Mouse (Mus musculus) spleen, embryonic (tissue): ENCODE measurements around the gene Zbtb24.
"Not testable (repeated sequence)": the region's sequence is repeated elsewhere in the genome, so short reads cannot be mapped to it uniquely, and the experiment has no call there.

ENCODE experiments used
- CTCF ChIA-PET: fragments of 350-600 bp; sonication (Branson Sonifier 250); formaldehyde crosslinking; loops from one replicate; lab custom pipeline; 2022; lab: Charles Lee

The Zbtb24 gene

GRCm38 (mm10) chr10:41450137-41450670 lies at the start of gene Zbtb24:
Gene Zbtb24 (plus strand): TSS chr10:41450383.
- CTCF ChIA-PET: interaction anchor here (0.8 to 1.0 kb wide), 2 partner anchors 24 to 38 kb away, joined by 3 read pairs; no protein-coding TSS in a partner anchor

- CTCF ChIA-PET: interaction anchor here (0.6 kb wide), 1 partner anchor 37 kb away, joined by 5 read pairs; no protein-coding TSS in a partner anchor
These were observed 49.1 kb upstream of the Zbtb24 start for GRCm38 (mm10) chr10:41401097-41401496.

- CTCF ChIA-PET: no interaction called here
These were observed 46.8 kb upstream of the Zbtb24 start for GRCm38 (mm10) chr10:41403364-41403763.

DNA sequence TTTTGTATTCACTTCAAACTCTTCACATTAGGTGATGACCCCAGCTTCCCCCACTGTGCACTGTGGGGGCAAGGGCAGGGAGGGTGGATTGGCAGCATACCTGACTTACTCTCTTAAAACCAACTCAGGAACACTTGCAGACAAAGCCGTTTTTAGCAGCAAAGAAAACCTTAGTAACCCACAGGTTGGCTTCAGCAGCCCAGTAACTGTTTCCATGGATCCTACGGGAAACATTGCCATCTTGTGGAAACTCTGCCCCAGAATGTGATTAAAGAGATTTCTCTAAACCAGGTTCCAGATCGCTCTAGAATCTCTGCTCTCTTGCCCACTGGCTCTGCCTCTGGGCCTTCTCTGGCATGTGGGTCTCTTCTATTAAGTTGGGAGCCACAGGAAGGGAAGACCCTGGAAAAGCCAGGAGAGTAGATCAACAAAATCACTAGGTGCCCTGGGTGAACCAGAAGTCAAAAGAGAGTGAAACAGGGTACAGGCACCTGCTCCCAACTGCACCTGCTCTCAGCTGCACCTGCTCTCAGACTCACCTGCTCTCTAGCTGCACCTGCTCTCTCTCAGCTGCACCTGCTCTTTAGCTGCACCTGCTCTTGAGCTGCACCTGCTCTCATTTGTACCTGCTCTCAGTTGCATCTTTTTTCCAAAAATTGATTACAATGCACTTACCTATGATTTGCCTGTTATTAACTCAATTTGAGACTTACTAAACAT lies 46.1 kb upstream of the Zbtb24 start:
- CTCF ChIA-PET: no interaction called here

- CTCF ChIA-PET: not testable (repeated sequence)
These were observed 40.0 kb upstream of the Zbtb24 start for GRCm38 (mm10) chr10:41410176-41410575.

- CTCF ChIA-PET: not testable (repeated sequence)
These were observed 39.4 kb upstream of the Zbtb24 start for GRCm38 (mm10) chr10:41410821-41411220.

- CTCF ChIA-PET: not testable (repeated sequence)
These were observed 36.7 kb upstream of the Zbtb24 start for GRCm38 (mm10) chr10:41413471-41413870.

DNA sequence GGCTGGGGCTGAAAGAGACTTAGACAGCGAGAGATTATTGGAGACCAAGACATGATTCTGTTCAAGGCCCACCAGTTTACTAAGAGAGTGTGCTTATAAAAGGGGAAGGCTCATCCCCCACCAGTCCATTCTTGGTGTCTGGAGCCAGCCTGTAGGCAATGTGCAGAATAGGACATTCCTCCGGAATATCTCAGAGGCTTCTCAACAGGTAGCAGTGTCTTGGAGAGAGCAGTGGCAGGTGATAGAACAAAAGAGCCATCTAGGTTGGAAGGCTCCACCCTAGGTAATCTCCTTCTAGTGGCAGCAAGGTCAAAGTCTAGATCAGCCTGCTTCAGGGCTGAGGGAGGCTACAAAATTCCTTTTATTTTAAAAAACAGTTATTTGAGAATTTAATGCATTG lies 34.8 kb upstream of the Zbtb24 start:
- CTCF ChIA-PET: not testable (repeated sequence)

GRCm38 (mm10) chr10:41420496-41421200 lies 29.5 kb upstream of the Zbtb24 start:
- CTCF ChIA-PET: no interaction called here

DNA sequence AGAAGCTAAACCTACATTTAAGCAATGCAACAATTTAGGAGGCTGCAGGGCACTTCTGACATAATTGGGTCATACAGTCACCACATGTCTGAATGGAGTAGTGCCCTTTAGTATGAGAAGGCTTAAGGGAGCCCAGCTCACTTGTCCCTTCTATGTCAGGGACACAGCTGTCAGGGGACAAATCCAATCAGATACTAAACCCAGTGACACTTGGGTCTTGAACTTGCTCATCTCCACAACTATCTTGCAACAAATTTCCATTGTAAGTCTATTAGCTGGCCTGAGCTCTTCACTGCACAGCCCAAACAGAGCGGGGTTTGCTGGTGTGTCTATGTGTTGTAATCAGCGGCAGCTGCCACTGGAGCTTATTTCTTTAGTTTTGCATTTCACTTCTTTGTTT lies 26.5 kb upstream of the Zbtb24 start:
- CTCF ChIA-PET: no interaction called here

- CTCF ChIA-PET: no interaction called here
These were observed 23.8 kb upstream of the Zbtb24 start for GRCm38 (mm10) chr10:41426368-41426767.

- CTCF ChIA-PET: interaction anchor here (0.7 to 1.8 kb wide), 3 partner anchors 72 to 938 kb away, joined by 4 to 7 read pairs (median 5); no protein-coding TSS in a partner anchor
These were observed 15.6 kb upstream of the Zbtb24 start for GRCm38 (mm10) chr10:41434624-41435023.

- CTCF ChIA-PET: interaction anchor here (0.6 to 1.8 kb wide), 3 partner anchors 71 to 501 kb away, joined by 3 to 7 read pairs (median 5); no protein-coding TSS in a partner anchor
These were observed 15.0 kb upstream of the Zbtb24 start for GRCm38 (mm10) chr10:41435141-41435540.

DNA sequence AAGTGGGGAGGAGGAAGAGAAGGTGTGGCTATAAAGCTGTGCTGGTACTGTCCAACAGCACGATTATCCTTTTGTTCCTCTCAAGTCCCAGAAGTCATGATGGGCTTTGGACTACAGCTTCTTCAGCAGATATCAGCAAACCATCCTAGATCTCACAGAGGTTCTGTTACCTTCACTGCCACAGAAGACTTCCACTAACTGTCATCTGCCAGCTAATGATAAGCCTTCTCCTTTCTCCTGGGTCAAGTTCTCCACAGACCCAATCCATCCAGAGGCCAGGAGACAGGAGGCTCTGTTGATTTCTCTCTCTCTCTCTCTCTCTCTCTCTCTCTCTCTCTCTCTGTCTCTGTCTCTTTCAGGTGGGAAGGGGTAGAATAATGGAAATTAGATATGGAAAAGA lies 2.0 kb upstream of the Zbtb24 start:
- CTCF ChIA-PET: interaction anchor here (0.6 to 1.2 kb wide), 2 partner anchors 26 to 358 kb away, joined by 3 to 5 read pairs; no protein-coding TSS in a partner anchor

- CTCF ChIA-PET: no interaction called here
These were observed 499 bp upstream of the Zbtb24 start for GRCm38 (mm10) chr10:41449684-41450083.

DNA sequence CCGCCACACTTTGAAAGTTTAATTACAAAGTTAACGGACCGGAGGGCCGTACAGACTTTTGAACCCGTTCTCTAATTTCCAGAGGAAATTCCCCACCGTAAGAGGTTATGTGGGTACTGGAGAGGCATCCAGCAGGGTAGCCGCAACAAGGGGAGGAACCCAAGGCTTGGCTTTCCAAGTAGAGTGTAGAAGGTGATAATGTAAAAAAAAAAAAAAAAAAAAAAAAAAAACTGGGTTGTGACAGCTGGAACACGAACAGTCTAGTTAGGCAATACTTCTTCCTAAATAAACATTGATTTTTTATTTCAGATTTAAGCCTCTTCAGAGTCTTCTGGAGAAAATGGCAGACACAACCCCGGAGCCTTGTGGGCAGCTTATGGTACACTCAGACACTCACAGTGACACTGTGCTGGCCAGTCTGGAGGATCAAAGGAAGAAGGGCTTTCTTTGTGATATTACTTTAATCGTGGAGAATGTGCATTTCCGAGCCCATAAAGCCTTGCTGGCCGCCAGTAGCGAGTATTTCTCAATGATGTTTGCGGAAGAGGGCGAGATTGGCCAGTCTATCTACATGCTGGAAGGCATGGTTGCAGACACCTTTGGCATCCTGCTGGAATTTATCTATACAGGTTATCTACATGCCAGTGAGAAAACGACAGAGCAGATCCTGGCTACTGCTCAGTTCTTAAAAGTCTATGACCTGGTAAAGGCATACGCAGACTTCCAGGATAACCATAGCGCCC lies 768 bp downstream of the Zbtb24 start:
- CTCF ChIA-PET: interaction anchor here (0.8 to 1.0 kb wide), 2 partner anchors 24 to 38 kb away, joined by 3 read pairs; no protein-coding TSS in a partner anchor

DNA sequence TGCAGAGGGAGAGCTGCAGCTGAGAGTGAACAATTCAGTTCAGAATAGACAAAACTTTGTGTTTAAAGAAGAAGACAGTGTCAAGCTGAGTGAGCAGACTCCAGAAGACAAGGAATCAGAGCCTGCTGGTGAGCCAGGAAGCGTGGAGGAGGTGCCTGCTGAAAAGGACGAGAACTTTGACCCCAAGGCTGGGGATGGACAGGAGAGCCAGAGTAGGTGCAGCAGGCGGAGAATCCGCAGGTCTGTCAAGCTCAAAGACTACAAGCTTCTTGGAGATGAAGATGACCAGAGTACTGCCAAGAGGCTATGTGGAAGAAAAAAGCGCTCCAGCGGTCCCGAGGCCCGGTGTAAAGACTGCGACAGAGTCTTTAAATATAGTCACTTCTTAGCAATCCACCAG lies 1.5 kb downstream of the Zbtb24 start:
- CTCF ChIA-PET: no interaction called here

- CTCF ChIA-PET: no interaction called here
These were observed 2.6 kb downstream of the Zbtb24 start for GRCm38 (mm10) chr10:41452791-41453190.

- CTCF ChIA-PET: no interaction called here
These were observed 9.8 kb downstream of the Zbtb24 start for GRCm38 (mm10) chr10:41459990-41460389.

GRCm38 (mm10) chr10:41460501-41460900 lies 10.3 kb downstream of the Zbtb24 start:
- CTCF ChIA-PET: no interaction called here

DNA sequence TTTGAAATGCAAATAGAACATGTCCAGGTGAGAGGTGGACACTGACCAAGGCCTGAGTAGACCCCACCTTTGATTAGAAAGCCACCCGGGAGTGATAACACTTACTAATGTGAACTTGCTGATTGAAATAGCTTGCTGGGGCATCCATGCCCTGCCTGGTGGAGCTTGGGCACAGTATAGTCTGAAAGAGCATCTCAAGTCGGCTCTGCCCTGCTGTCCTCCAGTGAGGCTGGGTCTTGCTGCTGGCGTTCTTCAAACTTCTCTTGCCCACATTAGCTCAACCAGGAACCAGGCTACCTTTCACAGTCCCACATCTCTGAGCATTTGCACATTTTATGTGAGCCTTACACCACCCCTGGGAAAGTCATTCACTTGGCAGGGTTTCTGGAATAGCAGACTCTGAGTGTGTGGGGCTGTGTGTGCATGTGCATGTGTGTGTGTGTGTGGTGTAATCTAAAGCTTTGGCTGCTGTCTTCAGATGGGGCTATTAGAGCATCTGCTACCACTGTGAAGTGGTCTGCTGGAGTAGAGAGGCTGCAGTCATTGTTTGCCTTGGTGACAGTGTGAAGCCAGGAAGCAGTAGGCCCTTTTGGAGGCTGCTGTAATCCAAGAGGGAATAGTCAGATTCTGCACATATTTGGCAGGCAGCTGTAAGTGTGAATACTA lies 11.0 kb downstream of the Zbtb24 start:
- CTCF ChIA-PET: interaction anchor here (0.8 kb wide), 1 partner anchor 16 kb away, joined by 3 read pairs; no protein-coding TSS in a partner anchor
